Mouse (Mus musculus): ENCODE measurements around the gene Arhgdia. TPM values are rescaled to one million over a fixed set of nuclear protein-coding genes. Genes with fewer than 3 reads are reported as not detected.

Arhgdia gene
- polyA plus RNA-seq, 1 experiment from 2014 or later: 435 TPM

DNA sequence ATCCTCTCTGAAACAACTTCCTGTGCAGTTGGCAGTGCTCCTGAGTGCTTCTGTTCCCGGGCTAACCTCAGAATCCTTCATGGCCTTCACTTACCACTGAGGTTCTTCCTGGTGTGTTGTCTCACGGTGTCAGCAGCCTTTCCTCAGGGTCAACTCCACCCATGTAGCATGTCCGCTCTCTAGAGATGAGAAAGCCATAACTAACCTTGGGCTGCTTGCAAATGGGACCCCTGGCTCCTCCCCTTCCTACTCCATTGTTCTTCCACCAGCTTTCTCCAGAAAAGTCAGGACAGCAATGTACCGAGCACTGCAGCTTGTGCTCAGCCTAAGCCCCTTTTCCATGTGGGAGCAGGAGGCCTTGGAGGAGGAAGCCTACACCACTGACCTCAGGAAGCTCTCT lies 25.3 kb upstream of the Arhgdia start:
- Histone ChIP-seq H3K4me2 (ENCODE audit: low read depth, low read length) (no peak overlapping the region), H3K9me3 (replicated peaks; ENCODE audit: control insufficient read depth, low read length) (no peaks in the 10 kb centered on the region), H3K4me3 (ENCODE audit: low read length) (no peak overlapping the region), H3K36me3 (ENCODE audit: control insufficient read depth, insufficient read depth) (peaks cover 19% of the 10 kb centered on the region), H3K27me3 (ENCODE audit: control insufficient read depth, insufficient read depth, low read length) (no peaks in the 10 kb centered on the region), H3K27ac (ENCODE audit: low read length) (no peak overlapping the region; the same call in 1 of the 2 replicates), H3K4me1 (ENCODE audit: control insufficient read depth, insufficient read depth, low read length) (peaks cover 23% of the 10 kb centered on the region), H3K9ac (ENCODE audit: low read length) (no peak overlapping the region)
- WGBS: 73% methylated on average over 4 of the region's 4 CpGs
- no peak for ATAC-seq (replicated peaks; ENCODE audit: extremely low read depth, insufficient read depth, low FRiP score)

DNA sequence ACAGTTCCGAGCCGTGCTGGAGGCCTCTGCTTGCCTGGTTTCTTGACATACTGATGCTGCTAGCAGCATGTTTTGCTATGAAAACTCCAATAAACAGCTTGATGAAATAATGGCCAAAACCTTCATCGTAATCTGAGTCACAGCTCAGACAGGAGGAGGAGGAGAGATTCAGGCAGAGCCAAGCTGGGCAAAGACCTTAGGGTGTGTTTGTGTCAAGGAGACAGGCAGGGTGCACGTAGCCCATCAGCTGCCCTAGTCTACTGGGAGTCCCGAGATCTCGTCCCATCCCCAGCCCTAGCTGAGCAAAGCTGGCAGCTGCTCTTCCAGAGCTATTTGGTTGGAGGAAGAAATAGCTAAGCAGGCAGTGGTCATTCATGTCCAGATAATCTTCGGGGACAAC lies 24.2 kb upstream of the Arhgdia start:
- no peaks in the 10 kb centered on the region for H3K9me3 ChIP-seq (replicated peaks; ENCODE audit: control insufficient read depth, low read length)
- peaks cover 24% of the 10 kb centered on the region for H3K36me3 ChIP-seq (ENCODE audit: control insufficient read depth, insufficient read depth)
- no peaks in the 10 kb centered on the region for H3K27me3 ChIP-seq (ENCODE audit: control insufficient read depth, insufficient read depth, low read length)
- H3K27ac ChIP-seq (ENCODE audit: low read length): no peak overlapping the region
- no peak for ATAC-seq (replicated peaks; ENCODE audit: extremely low read depth, insufficient read depth, low FRiP score)
- WGBS: 86% methylated on average over 7 of the region's 7 CpGs
- peaks cover 23% of the 10 kb centered on the region for H3K4me1 ChIP-seq (ENCODE audit: control insufficient read depth, insufficient read depth, low read length)
- H3K4me3 ChIP-seq (ENCODE audit: low read length): no peak overlapping the region
- H3K4me2 ChIP-seq (ENCODE audit: low read depth, low read length): no peak overlapping the region
- no peak overlapping the region for H3K9ac ChIP-seq (ENCODE audit: low read length)

- H3K27me3 ChIP-seq (ENCODE audit: control insufficient read depth, insufficient read depth, low read length): no peaks in the 10 kb centered on the region
- peaks cover 21% of the 10 kb centered on the region for H3K36me3 ChIP-seq (ENCODE audit: control insufficient read depth, insufficient read depth)
- peaks cover 18% of the 10 kb centered on the region for H3K4me1 ChIP-seq (ENCODE audit: control insufficient read depth, insufficient read depth, low read length)
- 80% methylated on average over 2 of the region's 2 CpGs for WGBS
- H3K4me2 ChIP-seq (ENCODE audit: low read depth, low read length): no peak overlapping the region
- no peak overlapping the region for H3K4me3 ChIP-seq (ENCODE audit: low read length)
- H3K27ac ChIP-seq (ENCODE audit: low read length): no peak overlapping the region
- no peaks in the 10 kb centered on the region for H3K9me3 ChIP-seq (replicated peaks; ENCODE audit: control insufficient read depth, low read length)
- H3K9ac ChIP-seq (ENCODE audit: low read length): no peak overlapping the region
- no peak for ATAC-seq (replicated peaks; ENCODE audit: extremely low read depth, insufficient read depth, low FRiP score)
Measured at GRCm38 (mm10) chr11:120603545-120603944, 22.1 kb upstream of the Arhgdia start.

DNA sequence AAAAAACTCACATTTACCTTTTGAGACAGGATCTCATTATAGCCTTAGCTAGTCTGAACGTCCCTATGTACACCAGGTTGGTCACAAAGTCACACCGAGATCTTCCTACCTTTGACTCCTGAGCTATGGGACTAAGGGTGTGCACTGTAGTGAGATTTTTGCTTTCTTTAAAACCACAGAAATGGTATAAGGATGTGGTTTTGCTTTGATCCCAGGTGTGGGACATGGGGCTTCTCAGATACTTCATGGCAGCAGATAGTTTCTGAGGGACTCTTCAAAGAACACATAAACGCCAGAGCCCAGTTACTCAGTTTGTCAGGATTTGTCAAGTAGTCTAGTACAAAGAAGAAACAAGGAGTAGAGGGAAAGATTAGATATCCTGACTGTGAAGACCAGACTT lies 19.3 kb upstream of the Arhgdia start:
- 85% methylated on average over 3 of the region's 3 CpGs for WGBS
- Histone ChIP-seq H3K9ac (ENCODE audit: low read length) (no peak overlapping the region), H3K36me3 (ENCODE audit: control insufficient read depth, insufficient read depth) (peaks cover 29% of the 10 kb centered on the region), H3K4me3 (ENCODE audit: low read length) (no peak overlapping the region), H3K9me3 (replicated peaks; ENCODE audit: control insufficient read depth, low read length) (no peaks in the 10 kb centered on the region), H3K4me2 (ENCODE audit: low read depth, low read length) (no peak overlapping the region), H3K4me1 (ENCODE audit: control insufficient read depth, insufficient read depth, low read length) (peaks cover 17% of the 10 kb centered on the region), H3K27ac (ENCODE audit: low read length) (no peak overlapping the region), H3K27me3 (ENCODE audit: control insufficient read depth, insufficient read depth, low read length) (no peaks in the 10 kb centered on the region)
- no peak for ATAC-seq (replicated peaks; ENCODE audit: extremely low read depth, insufficient read depth, low FRiP score)

GRCm38 (mm10) chr11:120598990-120599549 lies 17.6 kb upstream of the Arhgdia start:
- peaks cover 39% of the 10 kb centered on the region for H3K36me3 ChIP-seq (ENCODE audit: control insufficient read depth, insufficient read depth)
- H3K4me3 ChIP-seq (ENCODE audit: low read length): peak overlapping the region; percentile 91
- no peak for ATAC-seq (replicated peaks; ENCODE audit: extremely low read depth, insufficient read depth, low FRiP score)
- H3K9ac ChIP-seq (ENCODE audit: low read length): peak overlapping the region; percentile 75
- H3K9me3 ChIP-seq (replicated peaks; ENCODE audit: control insufficient read depth, low read length): no peaks in the 10 kb centered on the region
- H3K4me2 ChIP-seq (ENCODE audit: low read depth, low read length): peak overlapping the region; percentile 90
- no peaks in the 10 kb centered on the region for H3K27me3 ChIP-seq (ENCODE audit: control insufficient read depth, insufficient read depth, low read length)
- peak overlapping the region; percentile 73; the same call in 1 of the 2 replicates for H3K27ac ChIP-seq (ENCODE audit: low read length)
- WGBS: 47% methylated on average over 17 of the region's 17 CpGs
- H3K4me1 ChIP-seq (ENCODE audit: control insufficient read depth, insufficient read depth, low read length): peaks cover 17% of the 10 kb centered on the region

GRCm38 (mm10) chr11:120598283-120598989 lies 17.0 kb upstream of the Arhgdia start, which contains the start of the genes Alyref and Anapc11:
TSS of gene Alyref (minus strand) at chr11:120598365.
TSS of gene Anapc11 (plus strand) at chr11:120598421.
- peak within 1 kb of the TSS; percentile 90 for H3K4me2 ChIP-seq (ENCODE audit: low read depth, low read length)
- peaks cover 40% of the 10 kb centered on the region for H3K36me3 ChIP-seq (ENCODE audit: control insufficient read depth, insufficient read depth)
- peak within 1 kb of the TSS; percentile 88 for H3K9ac ChIP-seq (ENCODE audit: low read length)
- peak within 1 kb of the TSS; percentile 91 for H3K4me3 ChIP-seq (ENCODE audit: low read length)
- peaks cover 17% of the 10 kb centered on the region for H3K4me1 ChIP-seq (ENCODE audit: control insufficient read depth, insufficient read depth, low read length)
- peak within 1 kb of the TSS; percentile 88 for H3K27ac ChIP-seq (ENCODE audit: low read length)
- ATAC-seq (replicated peaks; ENCODE audit: extremely low read depth, insufficient read depth, low FRiP score): peak; percentile 96
- H3K9me3 ChIP-seq (replicated peaks; ENCODE audit: control insufficient read depth, low read length): no peaks in the 10 kb centered on the region
- WGBS: under 1% methylated on average over 84 of the region's 88 CpGs
- H3K27me3 ChIP-seq (ENCODE audit: control insufficient read depth, insufficient read depth, low read length): no peaks in the 10 kb centered on the region

GRCm38 (mm10) chr11:120597240-120598235 lies 16.1 kb upstream of the Arhgdia start:
- Histone ChIP-seq H3K4me3 (ENCODE audit: low read length) (peak overlapping the region; percentile 91), H3K9me3 (replicated peaks; ENCODE audit: control insufficient read depth, low read length) (no peaks in the 10 kb centered on the region), H3K4me1 (ENCODE audit: control insufficient read depth, insufficient read depth, low read length) (peaks cover 17% of the 10 kb centered on the region), H3K9ac (ENCODE audit: low read length) (peak overlapping the region; percentile 88), H3K27me3 (ENCODE audit: control insufficient read depth, insufficient read depth, low read length) (no peaks in the 10 kb centered on the region), H3K36me3 (ENCODE audit: control insufficient read depth, insufficient read depth) (peaks cover 40% of the 10 kb centered on the region), H3K27ac (ENCODE audit: low read length) (peak overlapping the region; percentile 88), H3K4me2 (ENCODE audit: low read depth, low read length) (peak overlapping the region; percentile 77)
- peak; percentile 20 for ATAC-seq (replicated peaks; ENCODE audit: extremely low read depth, insufficient read depth, low FRiP score)
- 3% methylated on average over 88 of the region's 99 CpGs for WGBS

GRCm38 (mm10) chr11:120588531-120588930 lies 7.1 kb upstream of the Arhgdia start:
- H3K9me3 ChIP-seq (replicated peaks; ENCODE audit: control insufficient read depth, low read length): peaks cover 3% of the 10 kb centered on the region; the same call in 1 of the 2 replicates
- H3K9ac ChIP-seq (ENCODE audit: low read length): no peak overlapping the region
- 80% methylated on average over 6 of the region's 6 CpGs for WGBS
- H3K27ac ChIP-seq (ENCODE audit: low read length): no peak overlapping the region
- H3K27me3 ChIP-seq (ENCODE audit: control insufficient read depth, insufficient read depth, low read length): no peaks in the 10 kb centered on the region
- H3K4me2 ChIP-seq (ENCODE audit: low read depth, low read length): no peak overlapping the region
- H3K36me3 ChIP-seq (ENCODE audit: control insufficient read depth, insufficient read depth): peaks cover 65% of the 10 kb centered on the region
- no peak overlapping the region for H3K4me3 ChIP-seq (ENCODE audit: low read length)
- no peak for ATAC-seq (replicated peaks; ENCODE audit: extremely low read depth, insufficient read depth, low FRiP score)
- no peaks in the 10 kb centered on the region for H3K4me1 ChIP-seq (ENCODE audit: control insufficient read depth, insufficient read depth, low read length)
